Mouse (Mus musculus) lung, postnatal 0 days (tissue): ENCODE data around the gene Ppp1r9b. TPM values are rescaled to one million over a fixed set of nuclear protein-coding genes. Genes with fewer than 3 reads are reported as not detected.

Experiments
- ATAC-seq: fragments of 200-750 bp; cut with Nextera tagmentation; 2 replicates; pipeline ENCODE4 v1.8.0; 2017; ENCODE audit warnings: moderate library complexity
- DNase-seq: peaks from one replicate; pipeline ENCODE4 v3.0.0-alpha.2; 2016; ENCODE audit warnings: low spot score
- H3K27ac ChIP-seq: fragments of 300-500 bp; sonication (generic); 2 replicates; pipeline ENCODE4 v1.5.1; 2014; ENCODE audit warnings: antibody characterized with exemption, mild to moderate bottlenecking, low read length, mixed read lengths
- H3K27me3 ChIP-seq: fragments of 300-500 bp; sonication (generic); replicated peaks from 2 replicates; pipeline ENCODE4 v1.6.1; 2014; ENCODE audit warnings: low read length, mixed read lengths; ENCODE audit not compliant: insufficient read depth
- H3K36me3 ChIP-seq: fragments of 300-500 bp; sonication (generic); 2 replicates; pipeline ENCODE4 v1.6.1; 2014; ENCODE audit warnings: low read length, mixed read lengths; ENCODE audit not compliant: insufficient read depth
- H3K4me1 ChIP-seq: fragments of 300-500 bp; sonication (generic); 2 replicates; pipeline ENCODE4 v1.6.1; 2014; ENCODE audit warnings: antibody characterized with exemption, low read depth, low read length, mixed read lengths; ENCODE audit not compliant: insufficient read depth
- H3K4me2 ChIP-seq: fragments of 300-500 bp; sonication (generic); replicated peaks from 2 replicates; pipeline ENCODE4 v1.6.1; 2014; ENCODE audit warnings: low read depth, mild to moderate bottlenecking, low read length, moderate library complexity, mixed read lengths
- H3K4me3 ChIP-seq: fragments of 300-500 bp; sonication (generic); 2 replicates; pipeline ENCODE4 v1.5.1; 2014; ENCODE audit warnings: low read depth, low read length
- H3K9ac ChIP-seq: fragments of 300-500 bp; sonication (generic); replicated peaks from 2 replicates; pipeline ENCODE4 v1.6.1; 2014; ENCODE audit warnings: low read depth, mild to moderate bottlenecking
- H3K9me3 ChIP-seq: fragments of 300-500 bp; sonication (generic); 2 replicates; pipeline ENCODE4 v1.6.1; 2016; ENCODE audit warnings: low read length, mixed read lengths
- CTCF ChIP-seq: IDR thresholded peaks from 2 replicates; pipeline ENCODE4 v1.5.1; 2016; ENCODE audit warnings: antibody characterized with exemption, mild to moderate bottlenecking
- EP300 ChIP-seq: IDR thresholded peaks from 2 replicates; pipeline ENCODE4 v1.6.1; 2016; ENCODE audit warnings: antibody characterized with exemption, mild to moderate bottlenecking, control low read depth
- WGBS: fragments of 180-500 bp; shearing (Covaris S2); extraction: QIAGEN DNeasy Blood & Tissue Kit; methylation state at CpG from one replicate; pipeline ENCODE4 v1.1.7; 2014; 5-methylcytosine and 5-hydroxymethylcytosine counted together
- polyA plus RNA-seq: library from polyadenylated mRNA; unstranded; fragments of >200 nt; fragmentation: Nextera tagmentation; extraction: Ambion mirVana; gene quantifications from 2 replicates; pipeline ENCODE4 v1.2.1, GENCODE M21; 2015

Ppp1r9b gene
- polyA plus RNA-seq, 1 experiment from 2014 or later: 9.8 TPM

GRCm38 (mm10) chr11:94945236-94945635 is 45.6 kb upstream of the Ppp1r9b start:
- TF ChIP-seq CTCF (no peak), EP300 (no peak)
- Histone ChIP-seq H3K9ac (no peak overlapping the region), H3K4me3 (no peak overlapping the region), H3K9me3 (no peaks in the 10 kb centered on the region), H3K36me3 (no peaks in the 10 kb centered on the region), H3K27ac (no peak overlapping the region), H3K27me3 (no peaks in the 10 kb centered on the region), H3K4me2 (no peak overlapping the region), H3K4me1 (no peaks in the 10 kb centered on the region)
- 77% methylated on average over 12 of the region's 12 CpGs for WGBS
- ATAC-seq (no peak), DNase-seq (no peak)

- WGBS: 25% methylated on average over 6 of the region's 6 CpGs
- Histone ChIP-seq H3K27me3 (no peaks in the 10 kb centered on the region), H3K27ac (no peak overlapping the region), H3K4me1 (no peaks in the 10 kb centered on the region), H3K4me2 (no peak overlapping the region), H3K4me3 (no peak overlapping the region), H3K9me3 (no peaks in the 10 kb centered on the region), H3K36me3 (no peaks in the 10 kb centered on the region), H3K9ac (no peak overlapping the region)
- TF ChIP-seq CTCF (no peak), EP300 (no peak)
- ATAC-seq: no peak
- no peak for DNase-seq
Observed at GRCm38 (mm10) chr11:94952169-94952568, 38.7 kb upstream of the Ppp1r9b start.

GRCm38 (mm10) chr11:94955103-94955502 is 35.7 kb upstream of the Ppp1r9b start:
- WGBS: 64% methylated on average over 9 of the region's 9 CpGs
- Histone ChIP-seq H3K9ac (no peak overlapping the region), H3K27ac (no peak overlapping the region), H3K36me3 (no peaks in the 10 kb centered on the region), H3K4me1 (no peaks in the 10 kb centered on the region), H3K4me2 (no peak overlapping the region), H3K27me3 (no peaks in the 10 kb centered on the region), H3K9me3 (no peaks in the 10 kb centered on the region), H3K4me3 (no peak overlapping the region)
- ATAC-seq: no peak
- no peak for DNase-seq
- no peak for TF ChIP-seq EP300
- no peak for TF ChIP-seq CTCF

- Histone ChIP-seq H3K4me2 (no peak overlapping the region), H3K9me3 (no peaks in the 10 kb centered on the region), H3K9ac (no peak overlapping the region), H3K36me3 (no peaks in the 10 kb centered on the region), H3K4me1 (no peaks in the 10 kb centered on the region), H3K27me3 (no peaks in the 10 kb centered on the region), H3K27ac (peak overlapping the region; percentile 33; the same call in 1 of the 2 replicates), H3K4me3 (no peak overlapping the region)
- TF ChIP-seq EP300 (no peak), CTCF (no peak)
- no peak for DNase-seq
- ATAC-seq: no peak
- WGBS: 79% methylated on average over 9 of the region's 9 CpGs
Observed at GRCm38 (mm10) chr11:94957693-94958064, 33.2 kb upstream of the Ppp1r9b start.

- H3K36me3 ChIP-seq: no peaks in the 10 kb centered on the region
- DNase-seq (peak; percentile 79), ATAC-seq (peak; percentile 86)
- no peak overlapping the region; the same call in 1 of the 2 replicates for H3K4me2 ChIP-seq
- H3K9me3 ChIP-seq: no peaks in the 10 kb centered on the region
- H3K4me3 ChIP-seq: no peak overlapping the region
- H3K27me3 ChIP-seq: no peaks in the 10 kb centered on the region
- H3K27ac ChIP-seq: peak overlapping the region; percentile 33
- H3K9ac ChIP-seq: no peak overlapping the region
- WGBS: 8% methylated on average over 8 of the region's 8 CpGs
- TF ChIP-seq CTCF (no peak), EP300 (peak; percentile 60)
- no peaks in the 10 kb centered on the region for H3K4me1 ChIP-seq
Observed at GRCm38 (mm10) chr11:94958065-94958858, 32.6 kb upstream of the Ppp1r9b start.

- 56% methylated on average over 5 of the region's 5 CpGs for WGBS
- TF ChIP-seq EP300 (no peak), CTCF (no peak)
- H3K9me3 ChIP-seq: no peaks in the 10 kb centered on the region
- no peak for ATAC-seq
- no peak overlapping the region for H3K4me3 ChIP-seq
- DNase-seq: no peak
- H3K9ac ChIP-seq: no peak overlapping the region
- H3K4me1 ChIP-seq: no peaks in the 10 kb centered on the region
- no peaks in the 10 kb centered on the region for H3K36me3 ChIP-seq
- no peak overlapping the region for H3K27ac ChIP-seq
- H3K4me2 ChIP-seq: no peak overlapping the region
- H3K27me3 ChIP-seq: no peaks in the 10 kb centered on the region
Observed at GRCm38 (mm10) chr11:94962534-94963101, 28.2 kb upstream of the Ppp1r9b start.
